Mouse (Mus musculus) bone marrow macrophage, adult 2 months (primary cell): Measurements from ENCODE around the gene Nmt1. TPM values are rescaled to one million over a fixed set of nuclear protein-coding genes. Genes with fewer than 3 reads are reported as not detected.

Source experiments
- H3K27ac ChIP-seq: 2 replicates; pipeline ENCODE4 v1.5.1; 2012; ENCODE audit warnings: low read depth, low read length; ENCODE audit not compliant: insufficient read depth
- H3K4me1 ChIP-seq: 2 replicates; pipeline ENCODE4 v1.6.1; 2012; ENCODE audit warnings: low read length; ENCODE audit not compliant: control insufficient read depth, insufficient read depth
- H3K4me3 ChIP-seq: 2 replicates; pipeline ENCODE4 v1.5.1; 2012; ENCODE audit warnings: mild to moderate bottlenecking, low read length, moderate library complexity; ENCODE audit not compliant: insufficient read depth
- CTCF ChIP-seq: IDR thresholded peaks from 2 replicates; pipeline ENCODE4 v1.5.1; 2012; ENCODE audit warnings: low read depth, mild to moderate bottlenecking, low read length, moderate library complexity
- POLR2A ChIP-seq: IDR thresholded peaks from 2 replicates; pipeline ENCODE4 v1.6.1; 2012; ENCODE audit warnings: mild to moderate bottlenecking, low read depth, low read length, borderline replicate concordance
- polyA plus RNA-seq: library from polyadenylated mRNA; stranded (reverse); fragments of >200 nt; gene quantifications from 2 replicates; pipeline ENCODE4 v1.2.4, GENCODE M21; 2012; ENCODE audit not compliant: missing spikeins, insufficient read depth, insufficient read length

Nmt1 gene
- polyA plus RNA-seq, 1 experiment: 82.6 TPM

GRCm38 (mm10) chr11:103070322-103070880 is 42.4 kb downstream of the Nmt1 start:
- no peak for TF ChIP-seq POLR2A
- no peak for TF ChIP-seq CTCF
- no peak overlapping the region for H3K4me3 ChIP-seq
- H3K27ac ChIP-seq: no peak overlapping the region
- H3K4me1 ChIP-seq: no peaks in the 10 kb centered on the region

- TF ChIP-seq POLR2A (no peak), CTCF (no peak)
- no peak overlapping the region for H3K27ac ChIP-seq
- no peaks in the 10 kb centered on the region for H3K4me1 ChIP-seq
- H3K4me3 ChIP-seq: no peak overlapping the region
Measured at GRCm38 (mm10) chr11:103073671-103074070, 45.7 kb downstream of the Nmt1 start.

- no peak overlapping the region for H3K27ac ChIP-seq
- H3K4me1 ChIP-seq: no peaks in the 10 kb centered on the region
- TF ChIP-seq POLR2A (no peak), CTCF (no peak)
- H3K4me3 ChIP-seq: no peak overlapping the region
Measured at GRCm38 (mm10) chr11:103074121-103074650, 46.2 kb downstream of the Nmt1 start.

GRCm38 (mm10) chr11:103074796-103075323 is 46.9 kb downstream of the Nmt1 start:
- no peak for TF ChIP-seq POLR2A
- no peak for TF ChIP-seq CTCF
- Histone ChIP-seq H3K4me1 (no peaks in the 10 kb centered on the region), H3K27ac (no peak overlapping the region), H3K4me3 (no peak overlapping the region)

- TF ChIP-seq POLR2A: no peak
- TF ChIP-seq CTCF: no peak
- Histone ChIP-seq H3K4me3 (no peak overlapping the region), H3K27ac (no peak overlapping the region), H3K4me1 (no peaks in the 10 kb centered on the region)
Measured at GRCm38 (mm10) chr11:103076010-103076409, 48.0 kb downstream of the Nmt1 start.

GRCm38 (mm10) chr11:103076581-103076980 is 48.6 kb downstream of the Nmt1 start:
- Histone ChIP-seq H3K4me3 (no peak overlapping the region), H3K4me1 (no peaks in the 10 kb centered on the region), H3K27ac (no peak overlapping the region)
- TF ChIP-seq CTCF: no peak
- TF ChIP-seq POLR2A: no peak

GRCm38 (mm10) chr11:103078131-103078530 is 50.1 kb downstream of the Nmt1 start:
- Histone ChIP-seq H3K4me1 (no peaks in the 10 kb centered on the region), H3K4me3 (no peak overlapping the region), H3K27ac (no peak overlapping the region)
- TF ChIP-seq POLR2A: no peak
- no peak for TF ChIP-seq CTCF

- no peak for TF ChIP-seq POLR2A
- TF ChIP-seq CTCF: peak; percentile 24; the same call in 1 of the 2 replicates
- H3K4me3 ChIP-seq: no peak overlapping the region
Measured at GRCm38 (mm10) chr11:103080323-103081091, 52.5 kb downstream of the Nmt1 start.

GRCm38 (mm10) chr11:103081631-103082030 is 53.6 kb downstream of the Nmt1 start:
- no peak overlapping the region for H3K27ac ChIP-seq
- TF ChIP-seq POLR2A (no peak), CTCF (no peak)

More at GRCm38 (mm10) chr11:103080323-103081091, 52.5 kb downstream of the Nmt1 start:
- Histone ChIP-seq H3K27ac (no peak overlapping the region), H3K4me1 (no peaks in the 10 kb centered on the region)

GRCm38 (mm10) chr11:103093306-103093705 is 65.3 kb downstream of the Nmt1 start:
- Histone ChIP-seq H3K4me3 (no peak overlapping the region), H3K27ac (no peak overlapping the region)

More at GRCm38 (mm10) chr11:103081631-103082030, 53.6 kb downstream of the Nmt1 start:
- Histone ChIP-seq H3K4me1 (no peaks in the 10 kb centered on the region), H3K4me3 (no peak overlapping the region)

More at GRCm38 (mm10) chr11:103093306-103093705, 65.3 kb downstream of the Nmt1 start:
- no peak for TF ChIP-seq POLR2A
- no peak for TF ChIP-seq CTCF
- H3K4me1 ChIP-seq: peaks cover 16% of the 10 kb centered on the region
